Mouse (Mus musculus): Measurements from ENCODE around the gene Rusc2. TPM values are rescaled to one million over a fixed set of nuclear protein-coding genes. Genes with fewer than 3 reads are reported as not detected.

Gene Rusc2
- polyA plus RNA-seq, 1 experiment from 2014 or later: 55.0 TPM

GRCm38 (mm10) chr4:43389845-43390440 lies 8.2 kb downstream of the Rusc2 start:
- H3K4me1 ChIP-seq: 0 out of 2 replicates have a peak, but pooled peaks cover 4% of the 10 kb centered on the region
- no peaks in the 10 kb centered on the region for H3K36me3 ChIP-seq
- H3K27ac ChIP-seq: no peak overlapping the region
- no peak overlapping the region for H3K9ac ChIP-seq
- no peak for ATAC-seq (ENCODE audit: low FRiP score)
- no peaks in the 10 kb centered on the region for H3K9me3 ChIP-seq (replicated peaks)
- H3K27me3 ChIP-seq: no peaks in the 10 kb centered on the region
- no peak overlapping the region for H3K4me3 ChIP-seq
- H3K4me2 ChIP-seq (replicated peaks): no peak overlapping the region
- WGBS: 61% methylated on average over 9 of the region's 9 CpGs

GRCm38 (mm10) chr4:43391521-43392050 lies 9.8 kb downstream of the Rusc2 start:
- H3K27me3 ChIP-seq: no peaks in the 10 kb centered on the region
- H3K36me3 ChIP-seq: no peaks in the 10 kb centered on the region
- 0 out of 2 replicates have a peak, but pooled peaks cover 4% of the 10 kb centered on the region for H3K4me1 ChIP-seq
- no peak overlapping the region for H3K27ac ChIP-seq
- H3K4me2 ChIP-seq (replicated peaks): no peak overlapping the region
- no peak overlapping the region for H3K4me3 ChIP-seq
- no peaks in the 10 kb centered on the region for H3K9me3 ChIP-seq (replicated peaks)
- no peak overlapping the region for H3K9ac ChIP-seq
- ATAC-seq (ENCODE audit: low FRiP score): no peak
- 64% methylated on average over 3 of the region's 3 CpGs for WGBS

- Histone ChIP-seq H3K9me3 (replicated peaks) (no peaks in the 10 kb centered on the region), H3K4me1 (peaks cover 20% of the 10 kb centered on the region), H3K36me3 (no peaks in the 10 kb centered on the region), H3K4me2 (replicated peaks) (no peak overlapping the region), H3K27me3 (no peaks in the 10 kb centered on the region), H3K4me3 (no peak overlapping the region), H3K27ac (no peak overlapping the region; the same call in 1 of the 2 replicates), H3K9ac (no peak overlapping the region)
- ATAC-seq (ENCODE audit: low FRiP score): no peak
- WGBS: 64% methylated on average over 15 of the region's 15 CpGs
Measured at GRCm38 (mm10) chr4:43394345-43394891, 12.6 kb downstream of the Rusc2 start.

GRCm38 (mm10) chr4:43395147-43395546 lies 13.4 kb downstream of the Rusc2 start:
- Histone ChIP-seq H3K9me3 (replicated peaks) (no peaks in the 10 kb centered on the region), H3K4me3 (no peak overlapping the region), H3K27ac (no peak overlapping the region), H3K4me1 (peaks cover 23% of the 10 kb centered on the region), H3K27me3 (no peaks in the 10 kb centered on the region), H3K9ac (no peak overlapping the region), H3K36me3 (no peaks in the 10 kb centered on the region), H3K4me2 (replicated peaks) (no peak overlapping the region)
- no peak for ATAC-seq (ENCODE audit: low FRiP score)
- 89% methylated on average over 5 of the region's 5 CpGs for WGBS

- no peak overlapping the region for H3K4me2 ChIP-seq (replicated peaks)
- no peaks in the 10 kb centered on the region for H3K27me3 ChIP-seq
- WGBS: 76% methylated on average over 9 of the region's 9 CpGs
- H3K4me1 ChIP-seq: peaks cover 26% of the 10 kb centered on the region
- H3K9me3 ChIP-seq (replicated peaks): no peaks in the 10 kb centered on the region
- no peak for ATAC-seq (ENCODE audit: low FRiP score)
- H3K9ac ChIP-seq: no peak overlapping the region
- no peak overlapping the region for H3K4me3 ChIP-seq
- H3K27ac ChIP-seq: no peak overlapping the region
- no peaks in the 10 kb centered on the region for H3K36me3 ChIP-seq
Measured at GRCm38 (mm10) chr4:43395836-43396235, 14.1 kb downstream of the Rusc2 start.

- no peaks in the 10 kb centered on the region for H3K36me3 ChIP-seq
- no peak overlapping the region for H3K27ac ChIP-seq
- H3K4me1 ChIP-seq: peaks cover 31% of the 10 kb centered on the region
- 87% methylated on average over 5 of the region's 5 CpGs for WGBS
- no peak overlapping the region for H3K9ac ChIP-seq
- no peak overlapping the region for H3K4me3 ChIP-seq
- no peaks in the 10 kb centered on the region for H3K27me3 ChIP-seq
- H3K9me3 ChIP-seq (replicated peaks): no peaks in the 10 kb centered on the region
- H3K4me2 ChIP-seq (replicated peaks): no peak overlapping the region
- ATAC-seq (ENCODE audit: low FRiP score): no peak
Measured at GRCm38 (mm10) chr4:43396381-43396780, 14.6 kb downstream of the Rusc2 start.

GRCm38 (mm10) chr4:43398014-43398413 lies 16.2 kb downstream of the Rusc2 start:
- no peaks in the 10 kb centered on the region for H3K9me3 ChIP-seq (replicated peaks)
- H3K4me1 ChIP-seq: peaks cover 30% of the 10 kb centered on the region
- H3K36me3 ChIP-seq: no peaks in the 10 kb centered on the region
- H3K4me3 ChIP-seq: no peak overlapping the region
- H3K9ac ChIP-seq: no peak overlapping the region
- no peak overlapping the region for H3K4me2 ChIP-seq (replicated peaks)
- 63% methylated on average over 4 of the region's 4 CpGs for WGBS
- no peaks in the 10 kb centered on the region for H3K27me3 ChIP-seq
- no peak overlapping the region; the same call in 1 of the 2 replicates for H3K27ac ChIP-seq
- no peak for ATAC-seq (ENCODE audit: low FRiP score)

- peak overlapping the region; percentile 45; the same call in 1 of the 2 replicates for H3K27ac ChIP-seq
Measured at GRCm38 (mm10) chr4:43398829-43399331, 17.1 kb downstream of the Rusc2 start.

GRCm38 (mm10) chr4:43399391-43400131 lies 17.8 kb downstream of the Rusc2 start:
- H3K4me1 ChIP-seq: peaks cover 30% of the 10 kb centered on the region
- no peaks in the 10 kb centered on the region for H3K27me3 ChIP-seq
- no peak overlapping the region for H3K4me3 ChIP-seq
- no peak overlapping the region for H3K9ac ChIP-seq
- H3K9me3 ChIP-seq (replicated peaks): no peaks in the 10 kb centered on the region
- no peaks in the 10 kb centered on the region for H3K36me3 ChIP-seq
- no peak overlapping the region for H3K4me2 ChIP-seq (replicated peaks)
- 0 out of 2 replicates have a peak overlapping the region, but pooled peaks have one; percentile 45 for H3K27ac ChIP-seq
- 75% methylated on average over 31 of the region's 31 CpGs for whole genome bisulfite sequencing
- ATAC-seq (ENCODE audit: low FRiP score): 0 out of 2 replicates have a peak, but pooled peaks have one; percentile 13

More at GRCm38 (mm10) chr4:43398829-43399331, 17.1 kb downstream of the Rusc2 start:
- Histone ChIP-seq H3K9me3 (replicated peaks) (no peaks in the 10 kb centered on the region), H3K36me3 (no peaks in the 10 kb centered on the region), H3K9ac (no peak overlapping the region), H3K4me1 (peaks cover 30% of the 10 kb centered on the region), H3K27me3 (no peaks in the 10 kb centered on the region), H3K4me3 (no peak overlapping the region), H3K4me2 (replicated peaks) (no peak overlapping the region)
- ATAC-seq (ENCODE audit: low FRiP score): 0 out of 2 replicates have a peak, but pooled peaks have one; percentile 16
- WGBS: 57% methylated on average over 17 of the region's 17 CpGs

GRCm38 (mm10) chr4:43400976-43401375 lies 19.2 kb downstream of the Rusc2 start:
- no peak overlapping the region for H3K4me2 ChIP-seq (replicated peaks)
- no peak overlapping the region for H3K4me3 ChIP-seq
- H3K9me3 ChIP-seq (replicated peaks): no peaks in the 10 kb centered on the region
- 0 out of 2 replicates have a peak, but pooled peaks have one; percentile 19 for ATAC-seq (ENCODE audit: low FRiP score)
- no peaks in the 10 kb centered on the region for H3K36me3 ChIP-seq
- no peaks in the 10 kb centered on the region for H3K27me3 ChIP-seq
- 0 out of 2 replicates have a peak overlapping the region, but pooled peaks have one; percentile 13 for H3K9ac ChIP-seq
- no peak overlapping the region for H3K27ac ChIP-seq
- 31% methylated on average over 10 of the region's 10 CpGs for WGBS
- peaks cover 37% of the 10 kb centered on the region for H3K4me1 ChIP-seq

GRCm38 (mm10) chr4:43401486-43401885 lies 19.7 kb downstream of the Rusc2 start:
- 89% methylated on average over 10 of the region's 10 CpGs for WGBS
- Histone ChIP-seq H3K4me3 (no peak overlapping the region), H3K9ac (0 out of 2 replicates have a peak overlapping the region, but pooled peaks have one; percentile 13), H3K27ac (no peak overlapping the region; the same call in 1 of the 2 replicates), H3K4me1 (peaks cover 40% of the 10 kb centered on the region), H3K36me3 (no peaks in the 10 kb centered on the region), H3K4me2 (replicated peaks) (no peak overlapping the region), H3K27me3 (no peaks in the 10 kb centered on the region), H3K9me3 (replicated peaks) (no peaks in the 10 kb centered on the region)
- ATAC-seq (ENCODE audit: low FRiP score): no peak

GRCm38 (mm10) chr4:43402212-43402611 lies 20.4 kb downstream of the Rusc2 start:
- WGBS: 87% methylated on average over 9 of the region's 9 CpGs
- H3K27me3 ChIP-seq: no peaks in the 10 kb centered on the region
- H3K9me3 ChIP-seq (replicated peaks): no peaks in the 10 kb centered on the region
- ATAC-seq (ENCODE audit: low FRiP score): no peak
- H3K4me2 ChIP-seq (replicated peaks): no peak overlapping the region
- no peak overlapping the region for H3K27ac ChIP-seq
- no peak overlapping the region for H3K4me3 ChIP-seq
- H3K4me1 ChIP-seq: peaks cover 43% of the 10 kb centered on the region
- H3K36me3 ChIP-seq: no peaks in the 10 kb centered on the region
- H3K9ac ChIP-seq: no peak overlapping the region

All from hindbrain, embryonic 12.5 days (tissue).